Mouse (Mus musculus) thymus, adult 2 months (tissue): ENCODE results near the gene 5730596B20Rik. TPM values are rescaled to one million over a fixed set of nuclear protein-coding genes. Genes with fewer than 3 reads are reported as not detected.

Experiments used
- DNase-seq: peaks from one replicate; pipeline ENCODE4 v3.0.0; 2021
- H3K27ac ChIP-seq: fragments of 200-500 bp; 2 replicates; pipeline ENCODE4 v1.5.1; 2012; ENCODE audit warnings: low read length, control low read depth; ENCODE audit not compliant: control insufficient read depth, insufficient read depth
- H3K27me3 ChIP-seq: fragments of 200-500 bp; 2 replicates; pipeline ENCODE4 v1.6.1; 2012; ENCODE audit warnings: mild to moderate bottlenecking, low read length, moderate library complexity, mixed read lengths; ENCODE audit not compliant: control insufficient read depth, insufficient read depth
- H3K36me3 ChIP-seq: fragments of 200-500 bp; 2 replicates; pipeline ENCODE4 v1.6.1; 2012; ENCODE audit warnings: mild to moderate bottlenecking, low read length, moderate library complexity; ENCODE audit not compliant: control insufficient read depth, insufficient read depth
- H3K4me1 ChIP-seq: fragments of 200-500 bp; replicated peaks from 2 replicates; pipeline ENCODE4 v1.6.1; 2012; ENCODE audit warnings: low read length; ENCODE audit not compliant: control insufficient read depth, insufficient read depth
- H3K4me3 ChIP-seq: fragments of 200-500 bp; 2 replicates; pipeline ENCODE4 v1.5.1; 2012; ENCODE audit warnings: mild to moderate bottlenecking, low read length, control low read depth, moderate library complexity; ENCODE audit not compliant: control insufficient read depth, insufficient read depth
- CTCF ChIP-seq: fragments of 200-500 bp; IDR thresholded peaks from 2 replicates; pipeline ENCODE4 v1.5.1; 2012; ENCODE audit warnings: mild to moderate bottlenecking, control low read depth, low read length, moderate library complexity, borderline replicate concordance; ENCODE audit not compliant: control insufficient read depth, poor library complexity, insufficient read depth; ENCODE audit errors: extremely low read depth
- POLR2A ChIP-seq: fragments of 200-500 bp; IDR thresholded peaks from 2 replicates; pipeline ENCODE4 v1.6.1; 2012; ENCODE audit warnings: mild to moderate bottlenecking, low read length, control low read depth, moderate library complexity; ENCODE audit not compliant: control insufficient read depth, poor library complexity, insufficient read depth; ENCODE audit errors: extremely low read depth
- WGBS: fragments of 180-500 bp; shearing (Covaris S2); methylation state at CpG from one replicate; pipeline ENCODE4 v1.1.7; 2018; 5-methylcytosine and 5-hydroxymethylcytosine counted together
- polyA plus RNA-seq: library from polyadenylated mRNA; depleted of rRNA; stranded (reverse); fragments of >200 nt; gene quantifications from 2 replicates; pipeline ENCODE4 v1.2.3, GENCODE M21; 2012

5730596B20Rik gene
- polyA plus RNA-seq, 1 experiment, result 0.04 TPM

DNA sequence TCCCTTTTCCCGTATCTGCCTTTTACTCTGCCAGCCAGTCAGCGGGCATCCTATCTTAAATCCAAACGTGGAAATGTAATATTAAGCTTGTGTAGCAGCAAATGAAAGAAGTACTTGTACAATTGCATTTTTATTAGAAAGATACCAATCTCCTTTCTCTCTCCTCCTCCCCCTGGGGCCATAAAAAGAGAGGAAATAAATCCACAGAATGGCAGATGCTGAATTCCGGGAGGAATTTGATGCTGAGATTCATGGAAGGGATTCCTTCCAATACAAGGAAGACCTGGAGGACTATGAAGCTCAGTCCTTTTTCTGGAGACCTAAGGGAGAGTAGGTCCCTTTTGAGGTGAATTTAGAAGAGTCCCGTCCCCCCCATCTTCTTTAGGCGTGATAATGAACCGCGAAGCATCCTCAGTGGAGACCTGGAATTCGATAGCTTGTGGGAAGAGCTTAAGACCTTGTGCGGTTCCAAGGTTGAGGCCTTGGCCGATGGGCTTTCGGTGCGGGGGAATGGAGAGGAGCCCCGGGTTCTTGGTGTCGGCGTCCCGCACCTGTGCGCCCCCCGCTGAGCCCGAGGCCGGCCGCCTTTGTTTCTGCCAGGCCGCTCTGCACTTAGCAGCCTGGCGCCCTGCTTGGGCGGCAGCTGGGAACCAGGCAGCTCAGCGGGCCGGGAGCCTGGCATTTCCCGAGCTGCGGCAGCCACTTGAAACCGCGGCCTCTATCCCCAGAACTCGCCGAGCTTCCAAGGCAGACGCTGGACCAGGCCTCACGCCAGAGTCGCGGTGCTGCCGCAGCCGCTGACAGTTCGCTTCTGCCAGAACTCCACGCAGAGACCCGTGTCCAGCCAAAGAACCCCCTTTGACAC, 8.9 kb upstream of the 5730596B20Rik start:
- Histone ChIP-seq H3K36me3 (no peaks in the 10 kb centered on the region), H3K4me1 (no peaks in the 10 kb centered on the region), H3K27ac (no peak overlapping the region), H3K4me3 (no peak overlapping the region), H3K27me3 (peaks cover 2% of the 10 kb centered on the region)
- WGBS, result 92% methylated on average over 42 of the region's 42 CpGs
- no peak for DNase-seq
- TF ChIP-seq CTCF (no peak), POLR2A (no peak)

DNA sequence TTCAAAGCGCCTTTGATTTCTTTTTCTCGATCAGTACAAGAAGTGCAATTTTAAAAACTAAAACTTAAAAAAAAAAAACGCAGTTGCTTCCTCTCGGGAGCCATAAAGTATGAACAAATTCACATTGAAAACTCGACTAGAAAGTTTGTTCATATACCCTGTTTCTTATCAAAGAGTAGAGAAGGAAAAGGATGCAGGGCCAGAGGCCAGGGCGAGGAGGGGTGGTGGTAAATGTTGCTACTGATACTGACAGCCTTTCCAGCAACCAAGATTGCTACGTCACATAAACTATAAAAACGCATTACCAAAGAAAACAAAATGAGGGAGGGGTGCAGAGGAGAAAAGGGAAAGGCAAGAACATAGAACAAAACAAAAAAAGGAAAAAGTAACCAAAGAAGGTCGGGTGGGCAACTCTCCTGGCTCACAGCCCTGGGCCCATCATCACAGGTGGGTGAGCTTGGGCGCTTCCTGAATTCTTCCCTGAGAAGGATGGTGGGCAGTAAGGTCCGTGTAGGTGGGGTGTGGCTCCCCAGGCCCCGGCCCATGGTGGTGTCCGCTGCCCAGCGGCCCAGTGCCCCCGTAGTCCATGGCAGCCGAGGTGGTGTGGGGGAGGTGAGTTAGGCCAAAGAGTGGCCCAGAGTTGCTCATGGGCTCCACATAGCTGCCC, 7.7 kb upstream of the 5730596B20Rik start:
- Histone ChIP-seq H3K27ac (no peak overlapping the region), H3K4me1 (no peaks in the 10 kb centered on the region), H3K4me3 (no peak overlapping the region), H3K36me3 (no peaks in the 10 kb centered on the region), H3K27me3 (peaks cover 2% of the 10 kb centered on the region; the same call in 1 of the 2 replicates)
- no peak for TF ChIP-seq POLR2A
- TF ChIP-seq CTCF, result no peak
- 92% methylated on average over 16 of the region's 16 CpGs for WGBS
- DNase-seq, result no peak

DNA sequence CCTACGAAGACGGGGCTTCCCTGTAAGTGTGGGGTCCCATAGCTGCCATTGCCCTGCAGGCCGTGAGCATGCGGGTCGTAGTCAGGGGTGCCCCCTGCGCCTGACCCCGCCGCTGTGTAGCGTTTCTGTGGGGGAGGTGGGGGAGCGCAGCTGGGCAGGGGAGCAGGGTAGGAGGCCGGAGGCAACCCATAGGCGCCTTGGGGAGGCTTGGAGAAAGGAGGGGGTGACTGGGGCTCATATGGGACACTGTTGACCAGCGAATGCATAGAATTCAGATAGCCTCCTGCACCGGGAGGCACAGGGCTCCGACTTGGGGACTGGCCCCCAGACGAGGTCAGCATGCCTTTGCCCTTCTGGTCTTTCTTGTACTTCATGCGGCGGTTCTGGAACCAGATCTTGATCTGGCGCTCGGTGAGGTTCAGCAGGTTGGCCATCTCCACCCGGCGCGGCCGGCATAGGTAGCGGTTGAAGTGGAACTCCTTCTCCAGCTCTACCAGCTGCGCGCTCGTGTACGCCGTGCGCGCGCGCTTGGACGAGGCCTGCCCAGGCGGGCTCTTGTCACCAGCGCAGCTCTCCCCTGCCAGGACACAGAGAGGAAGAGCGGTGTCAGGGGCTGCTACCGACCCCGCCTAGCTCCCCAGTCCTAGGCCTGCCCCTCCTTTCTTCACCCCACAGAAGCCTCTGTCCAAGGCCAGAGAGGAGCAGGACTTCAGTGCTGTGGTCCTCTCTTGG, 7.0 kb upstream of the 5730596B20Rik start:
- TF ChIP-seq POLR2A (no peak), CTCF (no peak)
- Histone ChIP-seq H3K36me3 (no peaks in the 10 kb centered on the region), H3K27me3 (0 out of 2 replicates have a peak, but pooled peaks cover 2% of the 10 kb centered on the region), H3K4me3 (no peak overlapping the region), H3K27ac (no peak overlapping the region), H3K4me1 (no peaks in the 10 kb centered on the region)
- WGBS, result 92% methylated on average over 40 of the region's 40 CpGs
- DNase-seq, result no peak

DNA sequence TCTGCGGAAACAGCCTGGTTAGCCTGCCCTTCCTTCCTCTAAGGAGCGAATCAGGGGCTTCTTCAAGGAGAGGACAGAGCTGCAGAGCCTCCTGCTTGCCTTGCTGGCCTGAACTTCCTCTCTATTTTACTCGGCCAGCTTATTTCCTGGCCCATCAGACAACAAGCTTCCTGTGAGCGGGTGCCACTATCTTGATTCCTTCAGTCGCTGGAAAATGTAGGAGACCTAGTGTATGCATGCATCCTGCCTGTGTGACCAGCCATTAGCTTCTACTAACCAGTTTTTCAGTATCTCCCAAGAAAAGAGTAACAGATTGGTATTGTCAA, 6.4 kb upstream of the 5730596B20Rik start:
- H3K27ac ChIP-seq, result no peak overlapping the region
- 81% methylated on average over 5 of the region's 5 CpGs for WGBS
- H3K4me3 ChIP-seq, result no peak overlapping the region
- no peaks in the 10 kb centered on the region for H3K36me3 ChIP-seq
- TF ChIP-seq POLR2A, result no peak
- TF ChIP-seq CTCF, result no peak
- H3K4me1 ChIP-seq, result no peaks in the 10 kb centered on the region
- DNase-seq, result no peak
- H3K27me3 ChIP-seq, result 0 out of 2 replicates have a peak, but pooled peaks cover 2% of the 10 kb centered on the region

DNA sequence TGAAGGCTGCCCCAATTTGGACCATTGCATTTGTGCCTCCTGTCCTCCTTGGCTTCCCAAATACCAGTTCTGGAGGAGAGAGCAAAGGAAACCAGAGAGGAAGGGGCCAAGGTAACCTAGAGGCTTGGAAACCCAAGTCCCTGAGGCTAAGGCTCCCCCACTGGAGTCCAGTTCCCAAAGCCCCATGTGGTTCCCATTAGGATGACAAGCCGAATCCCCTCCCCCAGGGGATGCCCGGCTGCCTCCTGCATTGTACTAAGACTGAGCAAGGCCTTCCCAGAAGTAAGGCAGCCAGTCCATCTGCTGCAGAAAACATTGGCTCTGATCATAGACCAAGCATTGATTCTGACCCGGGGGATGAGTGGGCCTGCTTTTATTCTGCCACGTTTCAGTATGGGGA, 6.0 kb upstream of the 5730596B20Rik start:
- WGBS, result 90% methylated on average over 4 of the region's 4 CpGs
- Histone ChIP-seq H3K4me1 (no peaks in the 10 kb centered on the region), H3K27ac (no peak overlapping the region), H3K27me3 (0 out of 2 replicates have a peak, but pooled peaks cover 2% of the 10 kb centered on the region), H3K4me3 (no peak overlapping the region), H3K36me3 (no peaks in the 10 kb centered on the region)
- no peak for TF ChIP-seq POLR2A
- TF ChIP-seq CTCF, result no peak
- no peak for DNase-seq

DNA sequence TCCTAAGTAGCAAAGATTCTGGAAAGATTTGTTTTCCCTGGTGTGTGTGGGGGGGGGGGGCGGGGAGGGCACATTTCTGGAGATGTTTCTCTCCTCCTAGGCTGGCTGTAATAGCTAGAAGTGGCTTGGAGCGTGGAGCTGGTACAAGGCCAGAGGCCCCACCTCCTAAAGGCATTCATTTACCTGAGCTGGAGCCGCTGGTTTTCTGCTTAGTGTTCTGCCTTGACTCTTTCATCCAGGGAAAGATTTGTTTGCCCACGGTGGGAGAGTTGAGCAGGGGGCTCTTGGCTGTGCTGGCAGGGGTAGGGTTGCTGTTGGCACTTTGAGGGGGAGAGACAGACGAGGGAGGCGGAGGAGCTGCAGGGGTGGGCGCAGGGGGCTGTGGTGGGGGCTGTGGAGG, 5.4 kb upstream of the 5730596B20Rik start:
- no peak for DNase-seq
- H3K4me1 ChIP-seq, result no peaks in the 10 kb centered on the region
- H3K27me3 ChIP-seq, result 0 out of 2 replicates have a peak, but pooled peaks cover 2% of the 10 kb centered on the region
- WGBS, result 98% methylated on average over 7 of the region's 7 CpGs
- no peak overlapping the region for H3K4me3 ChIP-seq
- H3K27ac ChIP-seq, result no peak overlapping the region; the same call in 1 of the 2 replicates
- TF ChIP-seq POLR2A, result no peak
- no peak for TF ChIP-seq CTCF
- no peaks in the 10 kb centered on the region for H3K36me3 ChIP-seq

DNA sequence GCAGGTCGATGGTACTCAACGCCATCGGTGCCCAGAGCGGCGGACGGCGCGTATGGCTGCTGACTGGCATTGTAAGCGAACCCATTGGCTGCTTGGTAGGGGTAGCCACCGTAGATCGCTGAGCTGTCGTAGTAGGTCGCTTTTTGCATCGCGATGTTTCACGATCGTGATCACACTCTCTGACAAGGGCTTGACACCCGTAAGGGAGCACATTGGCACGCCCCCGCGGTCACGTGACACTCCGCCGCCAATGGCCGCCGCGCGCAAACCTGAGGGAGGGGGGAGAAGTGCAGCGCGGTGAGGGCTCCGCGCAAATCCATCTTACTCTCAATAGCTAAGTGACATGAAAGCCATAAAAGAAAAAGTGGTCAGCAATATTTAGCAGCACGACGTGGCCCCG, 4.8 kb upstream of the 5730596B20Rik start:
- WGBS, result 90% methylated on average over 35 of the region's 35 CpGs
- Histone ChIP-seq H3K36me3 (no peaks in the 10 kb centered on the region), H3K27ac (peak overlapping the region; percentile 45; the same call in 1 of the 2 replicates), H3K4me1 (no peaks in the 10 kb centered on the region), H3K4me3 (no peak overlapping the region), H3K27me3 (0 out of 2 replicates have a peak, but pooled peaks cover 2% of the 10 kb centered on the region)
- TF ChIP-seq CTCF, result no peak
- TF ChIP-seq POLR2A, result no peak
- no peak for DNase-seq
